Mouse (Mus musculus) cortical plate, adult 2 months (tissue): ENCODE measurements around the gene Aldh1l1.

Experiments used
- CTCF ChIP-seq: fragments of 200-500 bp; IDR thresholded peaks from 2 replicates; pipeline ENCODE4 v1.5.1; 2011; ENCODE audit warnings: mild to moderate bottlenecking, control low read depth, low read length; ENCODE audit not compliant: insufficient read depth; ENCODE audit errors: extremely low read depth
- POLR2A ChIP-seq: fragments of 200-500 bp; IDR thresholded peaks from 2 replicates; pipeline ENCODE4 v1.6.1; 2011; ENCODE audit warnings: mild to moderate bottlenecking, low read length, control low read depth; ENCODE audit not compliant: insufficient read depth; ENCODE audit errors: extremely low read depth

DNA sequence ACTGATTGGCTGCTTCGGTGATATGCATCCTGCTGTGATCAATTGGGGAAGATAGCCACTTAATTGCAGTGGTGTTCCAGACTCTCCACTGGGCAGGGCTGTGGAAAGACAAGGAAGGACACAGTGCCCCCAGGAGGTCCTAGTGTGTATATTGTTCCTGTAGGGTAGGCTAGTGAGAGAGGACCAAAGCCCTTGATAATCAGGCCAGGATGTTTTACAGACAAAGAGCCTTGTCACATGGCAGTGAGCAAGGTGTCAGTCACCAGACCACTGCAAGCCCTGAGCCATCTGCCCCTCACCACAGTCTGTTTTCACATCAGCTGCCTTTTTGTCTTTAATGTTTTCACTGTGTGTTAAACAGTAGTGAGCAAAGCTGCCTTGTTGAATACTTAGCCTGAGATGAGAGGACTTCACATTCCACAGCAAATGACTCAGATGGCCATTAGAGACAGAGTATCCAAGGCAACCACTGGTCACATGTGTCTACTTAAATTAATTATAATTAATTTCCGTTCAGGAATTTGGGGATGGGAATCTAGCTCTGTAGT, 75.1 kb downstream of the Aldh1l1 start:
- no peak for TF ChIP-seq POLR2A
- peak; percentile 22; the same call in 1 of the 2 replicates for TF ChIP-seq CTCF
